Mouse (Mus musculus): ENCODE measurements around the gene Dst. TPM values are rescaled to one million over a fixed set of nuclear protein-coding genes. Genes with fewer than 3 reads are reported as not detected.
"Not testable (repeated sequence)": the region's sequence is repeated elsewhere in the genome, so short reads cannot be mapped to it uniquely, and the experiment has no call there.

Dst gene
- polyA plus RNA-seq, 1 experiment from 2014 or later = 23.5 TPM

GRCm38 (mm10) chr1:34304227-34304626 is 396.2 kb downstream of the Dst start:
- Histone ChIP-seq H3K4me2 (replicated peaks) (no peak overlapping the region), H3K9me3 (no peaks in the 10 kb centered on the region), H3K27me3 (no peaks in the 10 kb centered on the region), H3K27ac (no peak overlapping the region), H3K36me3 (peaks cover 63% of the 10 kb centered on the region), H3K4me3 (no peak overlapping the region), H3K4me1 (0 out of 2 replicates have a peak, but pooled peaks cover 4% of the 10 kb centered on the region), H3K9ac (no peak overlapping the region)
- no peak for ATAC-seq (ENCODE audit: low FRiP score, low read depth)
- 78% methylated on average over 5 of the region's 5 CpGs for WGBS

- Histone ChIP-seq H3K9me3 (no peaks in the 10 kb centered on the region), H3K36me3 (peaks cover 55% of the 10 kb centered on the region), H3K4me2 (replicated peaks) (no peak overlapping the region), H3K27me3 (no peaks in the 10 kb centered on the region), H3K27ac (no peak overlapping the region), H3K4me3 (no peak overlapping the region), H3K9ac (no peak overlapping the region), H3K4me1 (no peaks in the 10 kb centered on the region)
- ATAC-seq (ENCODE audit: low FRiP score, low read depth) = no peak
- 87% methylated on average over 2 of the region's 2 CpGs for WGBS
Observed at GRCm38 (mm10) chr1:34306741-34307140, 398.7 kb downstream of the Dst start.

GRCm38 (mm10) chr1:34307191-34307590 is 399.2 kb downstream of the Dst start:
- Histone ChIP-seq H3K4me1 (no peaks in the 10 kb centered on the region), H3K9ac (no peak overlapping the region), H3K27me3 (no peaks in the 10 kb centered on the region), H3K36me3 (peaks cover 52% of the 10 kb centered on the region), H3K9me3 (no peaks in the 10 kb centered on the region), H3K27ac (no peak overlapping the region), H3K4me3 (no peak overlapping the region), H3K4me2 (replicated peaks) (no peak overlapping the region)
- WGBS = 92% methylated on average over 15 of the region's 15 CpGs
- ATAC-seq (ENCODE audit: low FRiP score, low read depth) = no peak

- H3K27me3 ChIP-seq; H3K9me3 ChIP-seq; H3K27ac ChIP-seq; ATAC-seq (ENCODE audit: low FRiP score, low read depth); H3K4me3 ChIP-seq; H3K4me2 ChIP-seq (replicated peaks); H3K4me1 ChIP-seq; H3K9ac ChIP-seq: not testable (repeated sequence)
- peaks cover 37% of the 10 kb centered on the region for H3K36me3 ChIP-seq
- 93% methylated on average over 3 of the region's 3 CpGs for WGBS
Observed at GRCm38 (mm10) chr1:34308841-34309240, 400.8 kb downstream of the Dst start.

GRCm38 (mm10) chr1:34309396-34309795 is 401.4 kb downstream of the Dst start:
- H3K9me3 ChIP-seq = no peaks in the 10 kb centered on the region
- H3K36me3 ChIP-seq = peaks cover 37% of the 10 kb centered on the region
- no peak overlapping the region for H3K9ac ChIP-seq
- H3K4me3 ChIP-seq = no peak overlapping the region
- H3K4me2 ChIP-seq (replicated peaks) = no peak overlapping the region
- H3K4me1 ChIP-seq = no peaks in the 10 kb centered on the region
- WGBS = 96% methylated on average over 12 of the region's 12 CpGs
- H3K27me3 ChIP-seq = no peaks in the 10 kb centered on the region
- H3K27ac ChIP-seq = no peak overlapping the region
- ATAC-seq (ENCODE audit: low FRiP score, low read depth) = no peak

GRCm38 (mm10) chr1:34310532-34311250 is 402.7 kb downstream of the Dst start:
- Histone ChIP-seq H3K27me3 (no peaks in the 10 kb centered on the region), H3K4me2 (replicated peaks) (no peak overlapping the region), H3K9me3 (no peaks in the 10 kb centered on the region), H3K9ac (no peak overlapping the region), H3K36me3 (peaks cover 29% of the 10 kb centered on the region), H3K4me3 (no peak overlapping the region), H3K27ac (no peak overlapping the region), H3K4me1 (no peaks in the 10 kb centered on the region)
- WGBS = 77% methylated on average over 8 of the region's 8 CpGs
- no peak for ATAC-seq (ENCODE audit: low FRiP score, low read depth)

GRCm38 (mm10) chr1:34312806-34313205 is 404.8 kb downstream of the Dst start:
- no peak for ATAC-seq (ENCODE audit: low FRiP score, low read depth)
- no peak overlapping the region for H3K4me2 ChIP-seq (replicated peaks)
- H3K9me3 ChIP-seq = no peaks in the 10 kb centered on the region
- H3K4me1 ChIP-seq = no peaks in the 10 kb centered on the region
- H3K27ac ChIP-seq = no peak overlapping the region
- H3K9ac ChIP-seq = no peak overlapping the region
- H3K4me3 ChIP-seq = no peak overlapping the region
- 90% methylated on average over 4 of the region's 4 CpGs for WGBS
- peaks cover 13% of the 10 kb centered on the region for H3K36me3 ChIP-seq
- H3K27me3 ChIP-seq = no peaks in the 10 kb centered on the region

- Histone ChIP-seq H3K9ac (no peak overlapping the region), H3K27me3 (no peaks in the 10 kb centered on the region), H3K36me3 (no peaks in the 10 kb centered on the region), H3K4me2 (replicated peaks) (no peak overlapping the region), H3K4me3 (no peak overlapping the region), H3K27ac (no peak overlapping the region), H3K4me1 (no peaks in the 10 kb centered on the region), H3K9me3 (no peaks in the 10 kb centered on the region)
- WGBS = 42% methylated on average over 5 of the region's 5 CpGs
- ATAC-seq (ENCODE audit: low FRiP score, low read depth) = no peak
Observed at GRCm38 (mm10) chr1:34315381-34315780, 407.4 kb downstream of the Dst start.

GRCm38 (mm10) chr1:34324255-34324654 is 416.2 kb downstream of the Dst start:
- Histone ChIP-seq H3K4me2 (replicated peaks) (no peak overlapping the region), H3K27me3 (no peaks in the 10 kb centered on the region), H3K9me3 (no peaks in the 10 kb centered on the region), H3K4me3 (no peak overlapping the region), H3K9ac (no peak overlapping the region), H3K4me1 (no peaks in the 10 kb centered on the region), H3K27ac (no peak overlapping the region), H3K36me3 (no peaks in the 10 kb centered on the region)
- ATAC-seq (ENCODE audit: low FRiP score, low read depth) = no peak
- 75% methylated on average over 7 of the region's 7 CpGs for WGBS

GRCm38 (mm10) chr1:34328606-34329005 is 420.6 kb downstream of the Dst start:
- Histone ChIP-seq H3K27me3 (no peaks in the 10 kb centered on the region), H3K4me3 (no peak overlapping the region), H3K27ac (no peak overlapping the region), H3K4me1 (no peaks in the 10 kb centered on the region), H3K4me2 (replicated peaks) (no peak overlapping the region), H3K9ac (no peak overlapping the region), H3K36me3 (no peaks in the 10 kb centered on the region), H3K9me3 (no peaks in the 10 kb centered on the region)
- ATAC-seq (ENCODE audit: low FRiP score, low read depth) = no peak
- 76% methylated on average over 6 of the region's 6 CpGs for WGBS

GRCm38 (mm10) chr1:34331767-34332166 is 423.7 kb downstream of the Dst start:
- Histone ChIP-seq H3K4me2 (replicated peaks) (no peak overlapping the region), H3K27me3 (no peaks in the 10 kb centered on the region), H3K27ac (no peak overlapping the region), H3K9ac (no peak overlapping the region), H3K9me3 (no peaks in the 10 kb centered on the region), H3K4me1 (no peaks in the 10 kb centered on the region), H3K36me3 (no peaks in the 10 kb centered on the region), H3K4me3 (no peak overlapping the region)
- no peak for ATAC-seq (ENCODE audit: low FRiP score, low read depth)
- WGBS = 49% methylated on average over 3 of the region's 3 CpGs

Data from limb, embryonic 13.5 days (tissue).